Mouse (Mus musculus) lung, postnatal 0 days (tissue): ENCODE results near the gene Nlgn2.

Source experiments
- CTCF ChIP-seq: IDR thresholded peaks from 2 replicates; pipeline ENCODE4 v1.5.1; 2016; ENCODE audit warnings: antibody characterized with exemption, mild to moderate bottlenecking
- EP300 ChIP-seq: IDR thresholded peaks from 2 replicates; pipeline ENCODE4 v1.6.1; 2016; ENCODE audit warnings: antibody characterized with exemption, mild to moderate bottlenecking, control low read depth

DNA sequence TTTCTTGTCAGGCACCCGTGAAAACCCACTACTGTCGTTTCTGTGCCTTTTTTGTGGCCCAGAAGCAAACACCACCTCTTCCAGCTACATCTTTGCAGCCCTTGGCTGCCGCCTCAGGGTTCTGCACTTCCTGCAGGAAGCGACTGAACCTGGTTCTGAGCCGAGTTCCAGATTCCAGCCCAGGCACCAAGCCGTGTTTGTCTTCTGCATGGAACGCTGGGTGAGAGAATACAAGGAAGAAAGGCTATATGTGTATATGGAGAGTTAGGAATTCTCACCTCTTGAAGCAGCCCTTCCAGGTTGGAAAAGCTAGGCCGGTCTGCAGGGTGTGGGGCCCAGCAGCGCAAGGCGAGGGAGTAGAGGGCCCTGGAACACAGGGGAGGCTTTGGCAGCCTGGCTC, 17.1 kb upstream of the Nlgn2 start:
- TF ChIP-seq CTCF (no peak), EP300 (no peak)
